Mouse (Mus musculus) limb, embryonic 13.5 days (tissue): ENCODE measurements around the gene Smg9. TPM values are rescaled to one million over a fixed set of nuclear protein-coding genes. Genes with fewer than 3 reads are reported as not detected.

ENCODE experiments used
- polyA plus RNA-seq: library from polyadenylated mRNA; unstranded; fragments of >200 nt; fragmentation: Nextera tagmentation; extraction: Ambion mirVana; gene quantifications from 2 replicates; pipeline ENCODE4 v1.2.1, GENCODE M21; 2015

The Smg9 gene
- polyA plus RNA-seq, 1 experiment from 2014 or later: 25.1 TPM

Other genes starting within 250 kb of the Smg9 start
- gene Zfp114, start 224.6 kb upstream of the Smg9 start, polyA plus RNA-seq: 5.6 and 7.1 TPM in 2 replicates
- 10.5 and 11.3 TPM in 2 replicates for gene Zfp111, start 188.2 kb upstream of the Smg9 start, polyA plus RNA-seq
- 6.1 and 6.9 TPM in 2 replicates for gene Zfp109, start 162.1 kb upstream of the Smg9 start, polyA plus RNA-seq
- 5.4 and 5.5 TPM in 2 replicates for gene Zfp108, start 144.8 kb upstream of the Smg9 start, polyA plus RNA-seq
- gene Zfp93, start 129.2 kb upstream of the Smg9 start, polyA plus RNA-seq: 8.9 and 9.8 TPM in 2 replicates
- gene Zfp61, start 98.4 kb upstream of the Smg9 start, polyA plus RNA-seq: 54.1 and 63.5 TPM in 2 replicates
- 15.0 and 16.0 TPM in 2 replicates for gene Zfp94, start 83.0 kb upstream of the Smg9 start, polyA plus RNA-seq
- gene Tescl, start 65.7 kb upstream of the Smg9 start, polyA plus RNA-seq: not detected in 2 replicates
- not detected in 2 replicates for gene Lypd5, start 50.4 kb upstream of the Smg9 start, polyA plus RNA-seq
- gene Kcnn4, start 29.4 kb upstream of the Smg9 start, polyA plus RNA-seq: 1.4 and 2.4 TPM in 2 replicates
- gene Irgc1, start 52.7 kb downstream of the Smg9 start, polyA plus RNA-seq: not detected in 2 replicates
- 3.3 and 3.5 TPM in 2 replicates for gene Plaur, start 62.9 kb downstream of the Smg9 start, polyA plus RNA-seq
- gene Cadm4, start 82.4 kb downstream of the Smg9 start, polyA plus RNA-seq: 6.3 and 6.5 TPM in 2 replicates
- 64.2 and 68.3 TPM in 2 replicates for gene Zfp428, start 107.4 kb downstream of the Smg9 start, polyA plus RNA-seq
- 0.42 and 0.66 TPM in 2 replicates for gene AC161166.1, start 112.8 kb downstream of the Smg9 start, polyA plus RNA-seq
- gene Irgq, start 131.1 kb downstream of the Smg9 start, polyA plus RNA-seq: 6.8 and 8.1 TPM in 2 replicates
- not detected in 2 replicates for gene Pinlyp, start 146.5 kb downstream of the Smg9 start, polyA plus RNA-seq
- gene Xrcc1, start 146.7 kb downstream of the Smg9 start, polyA plus RNA-seq: 125 and 131 TPM in 2 replicates
- 28.2 TPM in 2 replicates for gene Ethe1, start 187.9 kb downstream of the Smg9 start, polyA plus RNA-seq
- 5.9 and 6.2 TPM in 2 replicates for gene Zfp575, start 188.0 kb downstream of the Smg9 start, polyA plus RNA-seq
- gene Phldb3, start 211.1 kb downstream of the Smg9 start, polyA plus RNA-seq: 0.24 and 0.34 TPM in 2 replicates
- 7.9 and 10.2 TPM in 2 replicates for gene Lypd3, start 236.9 kb downstream of the Smg9 start, polyA plus RNA-seq